Mouse (Mus musculus) left cerebral cortex, adult 18-20 months (tissue): ENCODE measurements around the gene Apod. TPM values are rescaled to one million over a fixed set of nuclear protein-coding genes. Genes with fewer than 3 reads are reported as not detected.

Experiments used
- DNase-seq, 2 experiments: peaks; one replicate each; pipeline ENCODE4 v3.0.0; 2021 to 2022; ENCODE audit warnings: low spot score in 2 of 2, mixed read lengths in 1 of 2
- microRNA-seq, 2 experiments: library from miRNA; unstranded; fragments of <30 nt; microRNA quantifications; one replicate each; pipeline ENCODE4 v1.2.0; 2021
- total RNA-seq, 2 experiments: library from RNA; stranded (reverse); gene quantifications; 2 replicates each; pipeline ENCODE4 v1.2.3; 2021

The Apod gene
- total RNA-seq, 2 experiments from 2014 or later, result 197 to 221 TPM

GRCm38 (mm10) chr16:31290281-31290680 is 24.3 kb downstream of the Apod start:
- peak; percentile 73 to 79 for DNase-seq

- DNase-seq, result peak; percentile 27 to 42
These were observed 26.9 kb downstream of the Apod start for GRCm38 (mm10) chr16:31287712-31288111.

DNA sequence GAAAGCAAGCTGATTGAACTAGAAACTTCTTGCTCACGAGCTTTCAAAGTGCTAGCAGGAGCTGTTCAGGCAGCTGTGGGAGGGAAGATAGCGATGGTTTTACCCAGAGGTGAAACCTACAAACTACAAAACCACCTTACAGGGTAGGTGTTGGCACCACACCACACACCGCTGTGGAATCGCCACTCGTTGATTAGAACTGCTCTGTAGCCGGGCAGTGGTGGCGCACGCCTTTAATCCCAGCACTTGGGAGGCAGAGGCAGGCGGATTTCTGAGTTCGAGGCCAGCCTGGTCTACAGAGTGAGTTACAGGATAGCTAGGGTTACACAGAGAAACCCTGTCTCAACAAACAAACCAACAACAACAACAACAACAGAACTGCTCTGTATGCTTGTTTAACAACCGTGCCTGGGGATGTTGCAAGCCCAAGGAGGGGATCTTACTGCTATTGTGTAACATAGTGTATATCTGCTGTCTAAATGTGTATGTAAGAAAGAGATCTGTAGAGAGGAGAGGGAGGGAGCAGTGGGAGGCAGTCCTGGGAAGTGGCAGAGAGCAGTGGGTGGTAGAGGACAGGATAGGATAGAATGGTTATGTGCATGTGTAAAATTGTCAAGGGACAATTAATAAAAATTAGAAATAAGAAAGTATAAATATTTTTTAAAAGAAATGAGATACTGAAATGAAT is 27.7 kb downstream of the Apod start:
- no peak for DNase-seq

DNA sequence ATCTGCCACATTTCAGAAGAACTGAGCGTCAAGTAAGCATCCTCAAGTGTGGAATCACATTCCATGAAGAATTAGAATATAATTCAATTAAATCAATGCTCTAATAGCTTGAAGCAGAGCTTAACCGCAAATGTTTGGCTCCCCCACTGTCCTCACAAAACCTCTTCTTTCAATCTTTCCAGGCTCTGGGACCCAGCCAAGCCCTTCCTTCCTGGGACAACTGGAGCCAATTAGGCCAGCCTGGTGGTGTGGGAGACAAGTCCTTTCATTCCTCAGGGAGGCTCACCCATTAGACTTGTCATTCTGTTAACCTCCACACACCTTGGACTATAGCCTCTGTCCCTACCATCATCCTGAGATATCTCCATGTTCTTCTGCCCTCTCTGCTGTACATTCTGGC is 32.6 kb downstream of the Apod start:
- DNase-seq, result no peak

- DNase-seq, result no peak
These were observed 34.4 kb downstream of the Apod start for GRCm38 (mm10) chr16:31280176-31280575.

GRCm38 (mm10) chr16:31278581-31278980 is 36.0 kb downstream of the Apod start:
- DNase-seq, result no peak

DNA sequence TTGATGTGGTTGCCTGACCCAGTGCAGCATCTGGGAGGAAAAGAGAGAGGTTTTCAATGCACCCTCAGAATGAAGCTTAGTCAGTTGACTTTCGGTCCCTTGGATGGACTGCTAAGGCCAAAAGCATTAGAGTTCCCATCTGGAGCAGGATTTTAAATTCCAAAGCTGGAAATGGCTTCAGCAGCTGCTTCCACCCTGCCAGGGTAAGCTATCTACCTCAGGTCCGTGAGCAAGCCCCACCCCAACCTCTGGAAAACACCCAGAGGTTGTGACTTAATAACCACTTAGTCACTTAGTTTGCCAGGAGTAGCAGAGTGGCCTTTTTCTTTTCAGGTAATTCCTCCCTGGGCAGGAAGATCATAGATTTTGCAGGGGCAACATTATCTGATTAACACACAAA is 36.5 kb downstream of the Apod start:
- DNase-seq, result no peak

- no peak for DNase-seq
These were observed 37.6 kb downstream of the Apod start for GRCm38 (mm10) chr16:31276962-31277361.

DNA sequence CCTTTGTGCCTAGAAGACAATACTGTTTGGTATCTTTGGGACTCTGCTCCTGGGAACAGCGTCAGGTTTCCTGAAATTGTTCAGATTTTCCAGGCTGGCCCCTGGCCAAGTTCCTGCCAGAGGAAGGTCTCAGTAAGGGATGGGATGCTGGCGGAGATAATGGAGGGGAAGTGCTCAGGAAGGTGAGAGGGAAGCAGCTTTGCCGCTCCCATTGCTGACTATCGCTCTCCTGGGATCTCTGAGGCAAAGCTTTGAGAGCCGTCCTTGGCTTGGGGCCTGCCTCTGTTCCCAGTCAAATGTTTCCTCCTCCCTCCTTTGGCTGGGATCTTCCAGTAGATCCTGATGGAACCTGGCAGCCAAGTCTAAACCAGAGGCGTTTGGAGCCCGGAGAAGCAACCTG is 38.1 kb downstream of the Apod start:
- DNase-seq, result peak; percentile 19 to 34

GRCm38 (mm10) chr16:31274674-31275460 is 39.7 kb downstream of the Apod start, which contains the start of gene Ppp1r2:
Gene Ppp1r2 (minus strand): TSS chr16:31275277.
- peak; percentile 87 to 89 for DNase-seq

DNA sequence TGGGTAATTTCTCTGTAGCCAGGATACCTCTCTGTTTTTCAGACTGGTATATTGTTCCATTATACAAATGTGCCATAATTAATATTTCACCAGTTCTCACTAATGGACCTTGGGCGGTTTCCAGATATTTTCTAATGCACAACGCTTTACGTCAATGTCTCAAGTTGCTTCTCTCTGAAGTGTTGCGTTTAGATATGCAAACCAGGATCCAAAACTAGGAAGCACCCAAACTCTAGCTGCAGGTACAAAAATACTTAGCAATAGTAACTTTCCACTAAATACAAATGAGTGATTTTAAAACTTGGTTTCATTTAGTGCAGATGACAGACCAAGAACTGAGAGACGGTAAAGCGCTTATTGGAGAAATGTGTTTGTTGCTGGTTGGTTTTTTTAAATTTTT is 40.5 kb downstream of the Apod start:
- DNase-seq, result no peak

GRCm38 (mm10) chr16:31266692-31267091 is 47.9 kb downstream of the Apod start:
- DNase-seq, result no peak

- DNase-seq, result no peak
These were observed 58.5 kb downstream of the Apod start for GRCm38 (mm10) chr16:31256151-31256550.

GRCm38 (mm10) chr16:31255685-31256084 is 58.9 kb downstream of the Apod start:
- no peak for DNase-seq

- no peak for DNase-seq
These were observed 65.2 kb downstream of the Apod start for GRCm38 (mm10) chr16:31249401-31249800.

- DNase-seq, result no peak
These were observed 65.9 kb downstream of the Apod start for GRCm38 (mm10) chr16:31248717-31249116.

- DNase-seq, result no peak
These were observed 67.2 kb downstream of the Apod start for GRCm38 (mm10) chr16:31247442-31247841.

Small RNAs within 50 kb of the gene (microRNA-seq; reads per million reads assigned to microRNA genes)
- gene Gm27415, result 0 reads per million in 2 experiments

Other genes starting within 250 kb of the Apod start
- 10 to 100 TPM; 22.5 to 23.2 TPM for gene Xxylt1, start 233.4 kb downstream of the Apod start, total RNA-seq
- 100 to 1,000 TPM; 102 TPM for gene Acap2, start 113.6 kb downstream of the Apod start, total RNA-seq
- gene Ppp1r2, start 39.5 kb downstream of the Apod start, total RNA-seq, result 100 to 1,000 TPM; 107 to 113 TPM
- gene Bdh1, start 107.5 kb upstream of the Apod start, total RNA-seq, result 10 to 100 TPM; 91.8 to 98.9 TPM